Mouse (Mus musculus) limb, embryonic 13.5 days (tissue): ENCODE results near the gene Rtca. TPM values are rescaled to one million over a fixed set of nuclear protein-coding genes. Genes with fewer than 3 reads are reported as not detected.

Source experiments
- ATAC-seq: fragments of 200-750 bp; cut with Nextera tagmentation; 2 replicates; pipeline ENCODE4 v1.8.0; 2017; ENCODE audit warnings: low read depth, moderate number of reproducible peaks, moderate TSS enrichment; ENCODE audit not compliant: low FRiP score
- H3K27ac ChIP-seq: fragments of 300-500 bp; sonication (generic); 2 replicates; pipeline ENCODE4 v1.5.1; 2015; ENCODE audit warnings: inconsistent platforms, mild to moderate bottlenecking, moderate library complexity
- H3K27me3 ChIP-seq: fragments of 300-500 bp; sonication (generic); 2 replicates; pipeline ENCODE4 v1.6.1; 2015; ENCODE audit warnings: mild to moderate bottlenecking, inconsistent platforms
- H3K36me3 ChIP-seq: fragments of 300-500 bp; sonication (generic); 2 replicates; pipeline ENCODE4 v1.6.1; 2015; ENCODE audit warnings: inconsistent platforms, mild to moderate bottlenecking, moderate library complexity
- H3K4me1 ChIP-seq: fragments of 300-500 bp; sonication (generic); 2 replicates; pipeline ENCODE4 v1.6.1; 2015; ENCODE audit warnings: inconsistent platforms
- H3K4me2 ChIP-seq: fragments of 300-500 bp; sonication (generic); replicated peaks from 2 replicates; pipeline ENCODE4 v1.6.1; 2015; ENCODE audit warnings: inconsistent platforms, mild to moderate bottlenecking, moderate library complexity
- H3K4me3 ChIP-seq: fragments of 300-500 bp; sonication (generic); 2 replicates; pipeline ENCODE4 v1.5.1; 2015; ENCODE audit warnings: moderate library complexity, mild to moderate bottlenecking, inconsistent platforms
- H3K9ac ChIP-seq: fragments of 300-500 bp; sonication (generic); 2 replicates; pipeline ENCODE4 v1.6.1; 2015; ENCODE audit warnings: mild to moderate bottlenecking, inconsistent platforms
- H3K9me3 ChIP-seq: fragments of 300-500 bp; sonication (generic); 2 replicates; pipeline ENCODE4 v1.6.1; 2016; ENCODE audit warnings: inconsistent platforms
- WGBS: fragments of 180-500 bp; shearing (Covaris S2); methylation state at CpG from one replicate; pipeline ENCODE4 v1.1.7; 2015; 5-methylcytosine and 5-hydroxymethylcytosine counted together
- polyA plus RNA-seq: library from polyadenylated mRNA; unstranded; fragments of >200 nt; fragmentation: Nextera tagmentation; extraction: Ambion mirVana; gene quantifications from 2 replicates; pipeline ENCODE4 v1.2.1, GENCODE M21; 2015

The Rtca gene
- polyA plus RNA-seq, 1 experiment from 2014 or later: 77.4 TPM

- Histone ChIP-seq H3K9me3 (no peaks in the 10 kb centered on the region), H3K4me1 (peaks cover 9% of the 10 kb centered on the region), H3K27ac (no peak overlapping the region), H3K4me2 (peak overlapping the region; percentile 75), H3K27me3 (no peaks in the 10 kb centered on the region), H3K36me3 (peaks cover 4% of the 10 kb centered on the region; the same call in 1 of the 2 replicates), H3K9ac (no peak overlapping the region), H3K4me3 (peak overlapping the region; percentile 55)
- peak; percentile 53 for ATAC-seq
- 43% methylated on average over 12 of the region's 12 CpGs for WGBS
Measured at GRCm38 (mm10) chr3:116512151-116512903, 4.3 kb upstream of the Rtca start.

DNA sequence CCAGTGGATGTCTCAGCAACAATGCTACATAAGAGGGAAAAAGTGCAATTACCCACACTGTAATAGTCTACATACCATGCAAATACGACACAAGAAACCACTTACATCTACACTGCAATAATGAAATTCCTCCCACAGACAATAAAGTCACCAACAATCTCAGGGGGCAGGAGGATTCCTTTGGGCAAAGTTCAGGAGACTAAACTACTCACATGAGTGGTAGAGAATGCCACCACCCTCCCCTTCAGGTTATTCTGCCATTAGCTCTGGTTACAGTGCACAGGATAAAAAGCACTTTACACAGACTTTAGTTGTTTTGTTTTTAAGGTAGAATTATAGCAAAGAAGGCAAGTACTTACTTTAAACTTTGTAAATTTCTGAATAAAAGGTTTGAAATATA, 12.3 kb downstream of the Rtca start:
- Histone ChIP-seq H3K9me3 (no peaks in the 10 kb centered on the region), H3K4me3 (no peak overlapping the region), H3K27me3 (no peaks in the 10 kb centered on the region), H3K4me1 (no peaks in the 10 kb centered on the region), H3K27ac (no peak overlapping the region), H3K4me2 (no peak overlapping the region), H3K36me3 (peaks cover 93% of the 10 kb centered on the region), H3K9ac (no peak overlapping the region)
- WGBS: 94% methylated on average over 1 of the region's 1 CpGs
- ATAC-seq: no peak

GRCm38 (mm10) chr3:116493658-116494057, 14.3 kb downstream of the Rtca start:
- H3K36me3 ChIP-seq: peaks cover 93% of the 10 kb centered on the region
- 70% methylated on average over 5 of the region's 5 CpGs for WGBS

DNA sequence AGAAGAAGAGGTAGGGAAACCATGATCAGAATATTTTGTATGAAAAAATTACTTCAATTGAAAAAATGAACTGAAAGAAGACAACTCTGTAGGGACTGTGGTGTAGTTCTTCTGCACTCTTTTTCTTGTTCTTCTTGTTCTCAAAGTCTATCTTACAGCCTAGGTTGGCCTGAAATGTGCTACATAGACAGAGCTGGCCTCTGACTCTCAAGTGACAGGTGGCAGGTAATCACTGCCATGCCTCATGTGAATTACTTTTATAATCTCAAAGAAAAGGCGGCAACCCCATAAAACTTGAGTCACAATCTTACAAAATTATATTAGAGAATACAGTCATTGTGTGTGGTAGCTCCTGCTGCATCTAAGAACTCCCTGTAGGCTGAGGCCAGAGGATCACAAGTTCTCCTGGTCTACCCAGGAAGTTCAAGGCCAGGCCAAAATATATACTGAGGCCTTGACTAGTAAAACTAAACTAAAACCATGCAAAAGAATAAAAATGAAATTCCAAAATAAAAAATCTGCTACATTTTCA, 16.0 kb downstream of the Rtca start:
- WGBS: 87% methylated on average over 1 of the region's 1 CpGs

More at GRCm38 (mm10) chr3:116493658-116494057, 14.3 kb downstream of the Rtca start:
- Histone ChIP-seq H3K27me3 (no peaks in the 10 kb centered on the region), H3K4me3 (no peak overlapping the region), H3K27ac (no peak overlapping the region), H3K9me3 (no peaks in the 10 kb centered on the region), H3K4me1 (no peaks in the 10 kb centered on the region), H3K4me2 (no peak overlapping the region), H3K9ac (no peak overlapping the region)
- ATAC-seq: no peak

GRCm38 (mm10) chr3:116490920-116491319, 17.1 kb downstream of the Rtca start:
- H3K9ac ChIP-seq: no peak overlapping the region
- H3K27ac ChIP-seq: no peak overlapping the region
- no peaks in the 10 kb centered on the region for H3K27me3 ChIP-seq
- no peaks in the 10 kb centered on the region for H3K4me1 ChIP-seq
- H3K4me2 ChIP-seq: no peak overlapping the region
- H3K4me3 ChIP-seq: no peak overlapping the region
- H3K9me3 ChIP-seq: no peaks in the 10 kb centered on the region
- ATAC-seq: no peak
- WGBS: 91% methylated on average over 5 of the region's 5 CpGs
- peaks cover 91% of the 10 kb centered on the region for H3K36me3 ChIP-seq

More for the DNA sequence above, 16.0 kb downstream of the Rtca start:
- peaks cover 92% of the 10 kb centered on the region for H3K36me3 ChIP-seq
- no peak overlapping the region for H3K27ac ChIP-seq
- H3K9me3 ChIP-seq: no peaks in the 10 kb centered on the region
- H3K9ac ChIP-seq: no peak overlapping the region
- H3K4me1 ChIP-seq: no peaks in the 10 kb centered on the region
- no peak for ATAC-seq
- no peak overlapping the region for H3K4me3 ChIP-seq
- no peaks in the 10 kb centered on the region for H3K27me3 ChIP-seq
- H3K4me2 ChIP-seq: no peak overlapping the region

- 90% methylated on average over 4 of the region's 4 CpGs for WGBS
- no peak overlapping the region for H3K4me2 ChIP-seq
- ATAC-seq: no peak
- H3K36me3 ChIP-seq: peaks cover 21% of the 10 kb centered on the region
- H3K27ac ChIP-seq: no peak overlapping the region
- H3K9me3 ChIP-seq: no peaks in the 10 kb centered on the region
- no peaks in the 10 kb centered on the region for H3K27me3 ChIP-seq
- H3K4me3 ChIP-seq: no peak overlapping the region
- no peak overlapping the region for H3K9ac ChIP-seq
- H3K4me1 ChIP-seq: no peaks in the 10 kb centered on the region
Measured at GRCm38 (mm10) chr3:116483271-116483670, 24.7 kb downstream of the Rtca start.

DNA sequence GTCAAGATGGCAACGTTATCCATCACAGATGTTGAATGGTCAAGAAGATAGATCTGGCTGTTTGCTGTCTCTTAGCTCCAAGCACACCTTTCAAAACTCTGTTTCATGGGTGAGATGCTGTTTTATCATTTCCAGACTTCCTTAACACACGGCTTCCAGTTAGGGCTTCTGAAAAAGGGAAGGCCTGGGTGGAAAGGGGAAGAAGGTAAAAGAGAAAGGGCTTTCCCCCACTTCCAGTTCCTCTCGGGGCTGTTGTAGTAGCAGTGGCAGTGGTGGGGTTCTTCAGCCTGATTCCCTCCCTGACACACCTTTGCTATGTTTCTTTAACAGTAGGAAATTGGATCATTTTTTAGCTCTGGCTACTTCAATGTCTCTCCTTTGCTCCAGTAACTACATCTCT, 25.3 kb downstream of the Rtca start:
- ATAC-seq: no peak
- 69% methylated on average over 3 of the region's 3 CpGs for WGBS
- Histone ChIP-seq H3K36me3 (peaks cover 15% of the 10 kb centered on the region), H3K4me1 (no peaks in the 10 kb centered on the region), H3K27ac (no peak overlapping the region), H3K4me3 (no peak overlapping the region), H3K27me3 (no peaks in the 10 kb centered on the region), H3K4me2 (no peak overlapping the region), H3K9me3 (no peaks in the 10 kb centered on the region), H3K9ac (no peak overlapping the region)

- H3K36me3 ChIP-seq: no peaks in the 10 kb centered on the region
- H3K4me1 ChIP-seq: no peaks in the 10 kb centered on the region
- no peak overlapping the region for H3K4me3 ChIP-seq
- no peaks in the 10 kb centered on the region for H3K9me3 ChIP-seq
- H3K9ac ChIP-seq: no peak overlapping the region
- H3K4me2 ChIP-seq: no peak overlapping the region
- no peaks in the 10 kb centered on the region for H3K27me3 ChIP-seq
- no peak overlapping the region for H3K27ac ChIP-seq
- WGBS: 54% methylated on average over 5 of the region's 5 CpGs
- no peak for ATAC-seq
Measured at GRCm38 (mm10) chr3:116480937-116481336, 27.1 kb downstream of the Rtca start.

DNA sequence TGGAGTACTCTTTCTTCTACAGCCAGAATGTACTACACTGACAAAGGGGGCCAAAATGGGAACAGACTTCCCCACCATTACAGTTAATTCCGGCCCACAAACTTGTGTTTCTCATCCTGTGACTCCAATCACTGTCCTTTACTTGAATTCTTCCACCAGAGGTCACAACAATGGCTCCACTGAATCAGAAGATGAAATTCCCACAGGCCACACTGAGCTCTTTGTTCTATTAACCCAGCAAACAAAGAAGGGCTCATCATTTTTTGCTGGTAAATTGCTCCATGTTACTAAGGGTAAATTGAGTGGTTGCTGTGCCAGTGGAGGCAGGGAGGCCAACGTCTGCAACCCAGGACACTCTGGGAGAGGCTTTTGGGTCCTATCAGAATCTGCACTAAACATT, 27.9 kb downstream of the Rtca start:
- H3K4me1 ChIP-seq: no peaks in the 10 kb centered on the region
- no peaks in the 10 kb centered on the region for H3K9me3 ChIP-seq
- no peak overlapping the region for H3K4me2 ChIP-seq
- no peaks in the 10 kb centered on the region for H3K36me3 ChIP-seq
- no peak overlapping the region for H3K9ac ChIP-seq
- H3K27me3 ChIP-seq: no peaks in the 10 kb centered on the region
- no peak for ATAC-seq
- 74% methylated on average over 2 of the region's 2 CpGs for WGBS
- H3K4me3 ChIP-seq: no peak overlapping the region
- no peak overlapping the region for H3K27ac ChIP-seq

GRCm38 (mm10) chr3:116477351-116477750, 30.7 kb downstream of the Rtca start:
- no peaks in the 10 kb centered on the region for H3K27me3 ChIP-seq
- 77% methylated on average over 7 of the region's 7 CpGs for WGBS
- no peaks in the 10 kb centered on the region for H3K36me3 ChIP-seq
- H3K9ac ChIP-seq: no peak overlapping the region
- no peak overlapping the region for H3K27ac ChIP-seq
- no peak overlapping the region for H3K4me2 ChIP-seq
- peak; percentile 51; the same call in 1 of the 2 replicates for ATAC-seq
- no peak overlapping the region for H3K4me3 ChIP-seq
- H3K4me1 ChIP-seq: no peaks in the 10 kb centered on the region
- H3K9me3 ChIP-seq: no peaks in the 10 kb centered on the region

GRCm38 (mm10) chr3:116476686-116477298, 31.2 kb downstream of the Rtca start:
- 65% methylated on average over 5 of the region's 5 CpGs for WGBS

GRCm38 (mm10) chr3:116474602-116475001, 33.4 kb downstream of the Rtca start:
- Histone ChIP-seq H3K9ac (no peak overlapping the region), H3K4me2 (no peak overlapping the region), H3K4me1 (no peaks in the 10 kb centered on the region), H3K4me3 (no peak overlapping the region), H3K36me3 (no peaks in the 10 kb centered on the region), H3K27ac (no peak overlapping the region), H3K27me3 (no peaks in the 10 kb centered on the region), H3K9me3 (no peaks in the 10 kb centered on the region)
- 77% methylated on average over 11 of the region's 11 CpGs for WGBS
- ATAC-seq: no peak

More at GRCm38 (mm10) chr3:116476686-116477298, 31.2 kb downstream of the Rtca start:
- no peaks in the 10 kb centered on the region for H3K36me3 ChIP-seq
- no peaks in the 10 kb centered on the region for H3K4me1 ChIP-seq
- no peaks in the 10 kb centered on the region for H3K9me3 ChIP-seq
- ATAC-seq: no peak
- no peak overlapping the region for H3K27ac ChIP-seq
- H3K4me3 ChIP-seq: no peak overlapping the region
- no peak overlapping the region for H3K4me2 ChIP-seq
- H3K27me3 ChIP-seq: no peaks in the 10 kb centered on the region
- no peak overlapping the region for H3K9ac ChIP-seq
